In the genomic region with DNA sequence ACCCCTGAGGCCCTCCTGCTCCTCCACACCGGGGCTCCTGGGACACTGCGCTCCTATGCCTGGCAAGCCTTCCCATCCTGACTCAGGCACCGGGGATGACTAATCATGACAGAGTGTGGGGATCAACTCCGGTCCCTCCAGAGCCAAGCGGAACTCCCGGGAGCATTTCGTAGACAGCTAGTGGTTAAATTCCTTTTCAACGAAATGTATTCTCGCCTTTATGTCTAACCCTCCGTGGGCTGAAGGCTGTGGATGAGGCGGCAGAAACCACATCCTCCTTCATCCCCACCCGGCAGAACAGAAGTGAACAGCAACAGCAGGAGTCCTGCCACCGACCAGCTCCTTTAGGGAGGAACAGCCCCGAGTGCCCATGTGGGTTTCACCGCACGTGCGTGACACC, we compare ENCODE assay signal across 13 mouse cellular contexts.
DNase-seq lines count a peak whose midpoint lies in the region; ATAC-seq and TF ChIP-seq lines count a peak whose summit lies in the region.
"Had no signal": no experiment of that assay in that cellular context is flagged by ENCODE, and none has a peak within 500 bp of the region (broad histone marks: within the 10 kb centered on the region; RNA-seq: fewer than 3 reads in every experiment).

No protein-coding gene starts in this region.

- no peaks in the 10 kb centered on the region for H3K36me3 ChIP-seq in embryonic facial prominence, embryonic 15.5 days
- H3K36me3 ChIP-seq in limb, embryonic 12.5 days: no peaks in the 10 kb centered on the region

- no peak overlapping the region for H3K4me3 ChIP-seq in layer of hippocampus, adult 2 months
- no peak overlapping the region for H3K4me3 ChIP-seq in embryonic facial prominence, embryonic 15.5 days (replicated peaks)
- H3K4me3 ChIP-seq in limb, embryonic 12.5 days (replicated peaks): no peak overlapping the region

- peaks cover 45% of the 10 kb centered on the region for H3K4me1 ChIP-seq in embryonic facial prominence, embryonic 15.5 days
- H3K4me1 ChIP-seq in limb, embryonic 12.5 days (replicated peaks): peaks cover 73% of the 10 kb centered on the region

- peaks cover 51% of the 10 kb centered on the region for H3K27me3 ChIP-seq in embryonic facial prominence, embryonic 15.5 days
- H3K27me3 ChIP-seq in limb, embryonic 12.5 days: peaks cover 14% of the 10 kb centered on the region

- H3K9ac ChIP-seq in embryonic facial prominence, embryonic 15.5 days: no peak overlapping the region
- H3K9ac ChIP-seq in limb, embryonic 12.5 days (replicated peaks): no peak overlapping the region

- WGBS in embryonic facial prominence, embryonic 15.5 days: 26% methylated on average over 17 of the region's 17 CpGs
- 44% methylated on average over 17 of the region's 17 CpGs for WGBS in limb, embryonic 12.5 days

- no peak overlapping the region for H3K4me2 ChIP-seq in embryonic facial prominence, embryonic 15.5 days (replicated peaks)
- no peak overlapping the region for H3K4me2 ChIP-seq in limb, embryonic 12.5 days
- H3K4me2 ChIP-seq: liver, embryonic 11.5 days; midbrain, embryonic 11.5 days had no signal

- DNase-seq in layer of hippocampus, adult 2 months (ENCODE audit: low spot score in 2 of 2): no peak
- no peak for DNase-seq in layer of hippocampus, postnatal 10 days (ENCODE audit: low spot score in 2 of 2)
- peak; percentile 5 for DNase-seq in adipocyte (ENCODE audit: low spot score)
- DNase-seq in cerebellum, postnatal 25 days: no peak
- no peak for DNase-seq in kidney, adult 9 months
- DNase-seq in c-Kit-positive CD71-positive TER-119-positive erythroid progenitor cells, embryonic 14.5 days (ENCODE audit: low spot score): no peak
- DNase-seq: cerebellum, adult 18-20 months; kidney, adult 2 months; thymus, adult 2 months had no signal

- no peaks in the 10 kb centered on the region for H3K9me3 ChIP-seq in embryonic facial prominence, embryonic 15.5 days (replicated peaks)
- no peaks in the 10 kb centered on the region for H3K9me3 ChIP-seq in limb, embryonic 12.5 days

- peak overlapping the region; percentile 68; the same call in 1 of the 2 replicates for H3K27ac ChIP-seq in layer of hippocampus, adult 2 months
- H3K27ac ChIP-seq in embryonic facial prominence, embryonic 15.5 days (replicated peaks): peak overlapping the region; percentile 24
- H3K27ac ChIP-seq in limb, embryonic 12.5 days: peak overlapping the region; percentile 53

- no peak for ATAC-seq in embryonic facial prominence, embryonic 15.5 days (ENCODE audit: insufficient number of reproducible peaks, low FRiP score, low TSS enrichment, low read depth)
- ATAC-seq in limb, embryonic 12.5 days (ENCODE audit: insufficient number of reproducible peaks, insufficient read depth, low FRiP score, low TSS enrichment, low read depth): no peak

- no peak for TF ChIP-seq CTCF in layer of hippocampus, adult 2 months (conservative IDR thresholded peaks at IDR 0.05)
